Mouse (Mus musculus) central nervous system, embryonic 18 days (tissue): Measurements from ENCODE around the gene Cdkn1c. TPM values are rescaled to one million over a fixed set of nuclear protein-coding genes. Genes with fewer than 3 reads are reported as not detected.

Experiments
- polyA plus RNA-seq: library from polyadenylated mRNA; depleted of rRNA; stranded (reverse); fragments of >200 nt; gene quantifications from 2 replicates; pipeline ENCODE4 v1.2.3, GENCODE M21; 2012; rRNA removed

Cdkn1c gene
- 107 and 110 TPM in 2 replicates for polyA plus RNA-seq

DNA sequence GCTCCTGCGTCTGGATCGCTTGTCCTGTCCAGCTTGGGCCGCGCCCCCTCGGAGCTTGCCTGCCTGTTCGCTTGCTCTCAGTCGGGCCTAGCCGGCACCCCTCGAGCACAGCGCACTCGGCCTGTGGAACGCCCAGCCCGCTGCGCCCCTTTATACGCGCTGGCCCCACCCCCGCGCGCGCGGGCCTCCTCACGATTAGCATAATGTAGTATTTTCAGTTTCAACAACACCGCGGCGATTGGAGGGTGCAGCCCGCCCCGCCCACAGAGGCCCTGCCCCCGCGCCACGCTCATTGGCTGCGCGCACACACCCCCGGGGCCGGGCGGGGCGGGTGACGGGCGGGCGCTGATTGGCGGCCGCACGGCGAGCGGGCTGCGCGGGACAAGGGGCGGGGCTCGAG is at the start of gene Cdkn1c:
TSS of gene Cdkn1c (minus strand) at position 177 of the 400 bp plus-strand sequence.

GRCm38 (mm10) chr7:143502418-143503200 is 41.8 kb upstream of the Cdkn1c start, which contains the start of gene Phlda2:
Gene Phlda2, minus strand, starts transcription at chr7:143503150.

DNA sequence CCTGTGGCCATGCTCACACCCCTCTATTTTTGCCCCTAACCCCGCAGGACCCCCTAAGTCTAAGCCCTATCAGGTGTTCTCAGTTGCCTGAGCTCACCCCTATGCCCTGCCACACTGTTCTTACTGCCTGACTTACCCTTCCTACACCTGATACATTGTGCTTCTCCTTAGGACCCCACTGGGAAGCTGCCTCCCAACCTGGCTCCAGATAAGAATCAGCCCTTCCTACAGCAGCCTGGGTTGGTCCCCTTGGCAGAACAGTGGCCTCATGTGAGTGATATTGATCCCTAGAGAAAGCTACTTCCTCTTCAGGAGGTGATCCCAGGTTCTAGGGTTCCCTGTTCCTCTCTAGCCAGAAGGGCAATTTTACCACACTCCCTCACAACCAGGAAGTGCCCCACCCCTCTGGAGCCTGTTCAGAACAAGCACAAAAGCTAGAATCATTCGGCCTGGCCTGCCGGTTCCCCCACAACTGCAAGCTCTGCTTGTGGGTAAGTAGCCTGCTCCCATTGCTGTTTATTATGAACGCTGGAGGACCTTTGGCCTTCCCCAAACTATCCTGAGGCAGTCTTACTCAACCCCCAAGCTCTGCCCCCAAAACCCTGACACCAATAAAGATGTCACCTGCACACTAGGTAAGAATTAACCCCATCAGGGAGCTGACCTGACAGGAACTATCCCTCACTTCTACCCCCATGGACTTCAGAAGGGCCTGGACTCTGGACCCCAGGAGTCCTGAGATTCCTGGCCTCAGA is 12.7 kb upstream of the Cdkn1c start, which contains the start of gene Slc22a18:
TSS of gene Slc22a18 (plus strand) at position 390 of the 755 bp plus-strand sequence.

Other genes with a start within 250 kb of the Cdkn1c start
- gene Slc22a18, start 12.7 kb upstream of the Cdkn1c start, polyA plus RNA-seq: 0.79 and 0.96 TPM in 2 replicates
- 0.34 and 0.43 TPM in 2 replicates for gene Phlda2, start 42.1 kb upstream of the Cdkn1c start, polyA plus RNA-seq
- gene Nap1l4, start 88.1 kb upstream of the Cdkn1c start, polyA plus RNA-seq: 233 and 239 TPM in 2 replicates
- 48.1 and 49.1 TPM in 2 replicates for gene Cars, start 139.0 kb upstream of the Cdkn1c start, polyA plus RNA-seq
- 0.17 and 0.26 TPM in 2 replicates for gene Tnfrsf26, start 167.7 kb upstream of the Cdkn1c start, polyA plus RNA-seq
- 4.9 and 6.7 TPM in 2 replicates for gene Tnfrsf22, start 188.6 kb upstream of the Cdkn1c start, polyA plus RNA-seq
- 3.5 and 4.1 TPM in 2 replicates for gene Tnfrsf23, start 224.8 kb upstream of the Cdkn1c start, polyA plus RNA-seq